Mouse (Mus musculus) ES-Bruce4 (cell line): ENCODE results near the gene Clmn. TPM values are rescaled to one million over a fixed set of nuclear protein-coding genes. Genes with fewer than 3 reads are reported as not detected.

Experiments
- H3K27ac ChIP-seq: 2 replicates; pipeline ENCODE4 v1.5.1; 2012; ENCODE audit warnings: low read length, inconsistent platforms; ENCODE audit not compliant: insufficient read depth
- H3K27me3 ChIP-seq: 2 replicates; pipeline ENCODE4 v1.6.1; 2012; ENCODE audit warnings: mild to moderate bottlenecking, low read length, inconsistent platforms; ENCODE audit not compliant: control insufficient read depth, poor library complexity, insufficient read depth, severe bottlenecking
- H3K36me3 ChIP-seq: 2 replicates; pipeline ENCODE4 v1.6.1; 2012; ENCODE audit warnings: inconsistent platforms, mild to moderate bottlenecking, low read length, moderate library complexity; ENCODE audit not compliant: control insufficient read depth, poor library complexity, insufficient read depth, severe bottlenecking
- H3K4me1 ChIP-seq: one replicate; pipeline ENCODE4 v1.8.1; 2011; ENCODE audit warnings: low read length; ENCODE audit not compliant: control insufficient read depth, insufficient read depth
- H3K4me3 ChIP-seq: 2 replicates; pipeline ENCODE4 v1.5.1; 2011; ENCODE audit warnings: low read depth, mild to moderate bottlenecking, low read length
- H3K9ac ChIP-seq: 2 replicates; pipeline ENCODE4 v1.6.1; 2012; ENCODE audit warnings: low read depth, mild to moderate bottlenecking, inconsistent platforms; ENCODE audit not compliant: poor library complexity, severe bottlenecking
- H3K9me3 ChIP-seq: replicated peaks from 2 replicates; pipeline ENCODE4 v1.6.1; 2012; ENCODE audit warnings: mild to moderate bottlenecking, low read length, inconsistent platforms; ENCODE audit not compliant: control insufficient read depth, poor library complexity, insufficient read depth, severe bottlenecking
- CTCF ChIP-seq: IDR thresholded peaks from one replicate; pipeline ENCODE4 v1.8.1; 2011; ENCODE audit warnings: low read depth, low read length
- EP300 ChIP-seq: IDR thresholded peaks from 2 replicates; pipeline ENCODE4 v1.6.1; 2011; ENCODE audit warnings: low read depth, low read length; ENCODE audit not compliant: insufficient read depth
- POLR2A ChIP-seq: IDR thresholded peaks from one replicate; pipeline ENCODE4 v1.8.1; 2011; ENCODE audit warnings: low read length; ENCODE audit not compliant: insufficient read depth
- polyA plus RNA-seq: library from polyadenylated mRNA; stranded (reverse); fragments of >200 nt; gene quantifications from 2 replicates; pipeline ENCODE4 v1.2.4, GENCODE M21; 2011; ENCODE audit warnings: low read depth; ENCODE audit not compliant: missing spikeins, insufficient read depth, insufficient read length

Gene Clmn
- polyA plus RNA-seq, 1 experiment: 14.8 TPM

GRCm38 (mm10) chr12:104898718-104899117 is 33.8 kb upstream of the Clmn start:
- no peaks in the 10 kb centered on the region for H3K27me3 ChIP-seq
- peaks cover 14% of the 10 kb centered on the region for H3K4me1 ChIP-seq
- H3K27ac ChIP-seq: no peak overlapping the region
- H3K9ac ChIP-seq: no peak overlapping the region
- no peaks in the 10 kb centered on the region for H3K36me3 ChIP-seq
- peak overlapping the region; percentile 38 for H3K4me3 ChIP-seq
- TF ChIP-seq CTCF: peak; percentile 61
- TF ChIP-seq EP300: no peak
- H3K9me3 ChIP-seq: no peaks in the 10 kb centered on the region

- no peaks in the 10 kb centered on the region for H3K9me3 ChIP-seq
- H3K4me3 ChIP-seq: no peak overlapping the region; the same call in 1 of the 2 replicates
- H3K36me3 ChIP-seq: no peaks in the 10 kb centered on the region
- no peak overlapping the region for H3K9ac ChIP-seq
- H3K4me1 ChIP-seq: peaks cover 12% of the 10 kb centered on the region
- no peaks in the 10 kb centered on the region for H3K27me3 ChIP-seq
- H3K27ac ChIP-seq: no peak overlapping the region
- TF ChIP-seq CTCF (no peak), POLR2A (no peak), EP300 (peak; percentile 90)
These were observed 32.3 kb upstream of the Clmn start for GRCm38 (mm10) chr12:104897051-104897618.

- no peaks in the 10 kb centered on the region for H3K9me3 ChIP-seq
- no peak overlapping the region for H3K27ac ChIP-seq
- TF ChIP-seq POLR2A (no peak), CTCF (no peak), EP300 (no peak)
- H3K36me3 ChIP-seq: no peaks in the 10 kb centered on the region
- H3K27me3 ChIP-seq: no peaks in the 10 kb centered on the region
- H3K4me1 ChIP-seq: peaks cover 12% of the 10 kb centered on the region
- H3K4me3 ChIP-seq: peak overlapping the region; percentile 32
- no peak overlapping the region for H3K9ac ChIP-seq
These were observed 31.8 kb upstream of the Clmn start for GRCm38 (mm10) chr12:104896640-104897039.

- Histone ChIP-seq H3K27ac (no peak overlapping the region), H3K4me1 (peaks cover 4% of the 10 kb centered on the region), H3K4me3 (no peak overlapping the region), H3K36me3 (no peaks in the 10 kb centered on the region), H3K27me3 (no peaks in the 10 kb centered on the region), H3K9ac (no peak overlapping the region), H3K9me3 (no peaks in the 10 kb centered on the region)
- TF ChIP-seq CTCF: no peak
- no peak for TF ChIP-seq POLR2A
- no peak for TF ChIP-seq EP300
These were observed 27.4 kb upstream of the Clmn start for GRCm38 (mm10) chr12:104892245-104892644.

GRCm38 (mm10) chr12:104890066-104890465 is 25.2 kb upstream of the Clmn start:
- no peak overlapping the region for H3K27ac ChIP-seq
- no peaks in the 10 kb centered on the region for H3K9me3 ChIP-seq
- no peak for TF ChIP-seq POLR2A
- TF ChIP-seq CTCF: no peak
- no peak for TF ChIP-seq EP300
- H3K4me3 ChIP-seq: no peak overlapping the region
- no peak overlapping the region for H3K9ac ChIP-seq
- H3K27me3 ChIP-seq: no peaks in the 10 kb centered on the region
- H3K36me3 ChIP-seq: no peaks in the 10 kb centered on the region
- no peaks in the 10 kb centered on the region for H3K4me1 ChIP-seq

GRCm38 (mm10) chr12:104886104-104886503 is 21.2 kb upstream of the Clmn start:
- no peaks in the 10 kb centered on the region for H3K36me3 ChIP-seq
- no peak overlapping the region for H3K27ac ChIP-seq
- H3K4me1 ChIP-seq: peaks cover 4% of the 10 kb centered on the region
- no peaks in the 10 kb centered on the region for H3K27me3 ChIP-seq
- H3K9ac ChIP-seq: no peak overlapping the region
- no peaks in the 10 kb centered on the region for H3K9me3 ChIP-seq
- TF ChIP-seq EP300: no peak
- TF ChIP-seq POLR2A: no peak
- TF ChIP-seq CTCF: no peak
- no peak overlapping the region for H3K4me3 ChIP-seq
